Mouse (Mus musculus): ENCODE data around the gene Kcmf1. TPM values are rescaled to one million over a fixed set of nuclear protein-coding genes. Genes with fewer than 3 reads are reported as not detected.
"Not testable (repeated sequence)": the region's sequence is repeated elsewhere in the genome, so short reads cannot be mapped to it uniquely, and the experiment has no call there.

The Kcmf1 gene
- polyA plus RNA-seq, 1 experiment from 2014 or later = 27.1 TPM

GRCm38 (mm10) chr6:72840867-72841780 is 58.7 kb downstream of the Kcmf1 start:
- peaks cover 14% of the 10 kb centered on the region for H3K4me1 ChIP-seq
- H3K27me3 ChIP-seq (replicated peaks) = no peaks in the 10 kb centered on the region
- H3K36me3 ChIP-seq = peaks cover 69% of the 10 kb centered on the region
- no peak overlapping the region for H3K27ac ChIP-seq (replicated peaks)
- no peak for ATAC-seq (ENCODE audit: extremely low read depth, insufficient number of reproducible peaks, low FRiP score, low TSS enrichment)
- no peak overlapping the region for H3K9ac ChIP-seq
- H3K9me3 ChIP-seq = no peaks in the 10 kb centered on the region
- no peak overlapping the region for H3K4me3 ChIP-seq
- WGBS = 88% methylated on average over 13 of the region's 13 CpGs
- H3K4me2 ChIP-seq = no peak overlapping the region

- WGBS = 89% methylated on average over 4 of the region's 4 CpGs
- ATAC-seq (ENCODE audit: extremely low read depth, insufficient number of reproducible peaks, low FRiP score, low TSS enrichment) = no peak
- peaks cover 7% of the 10 kb centered on the region; the same call in 1 of the 2 replicates for H3K4me1 ChIP-seq
These were observed 62.0 kb downstream of the Kcmf1 start for GRCm38 (mm10) chr6:72837756-72838155.

GRCm38 (mm10) chr6:72834518-72834917 is 65.3 kb downstream of the Kcmf1 start:
- Histone ChIP-seq H3K9me3 (no peaks in the 10 kb centered on the region), H3K4me1 (peaks cover 7% of the 10 kb centered on the region; the same call in 1 of the 2 replicates), H3K36me3 (peaks cover 7% of the 10 kb centered on the region; the same call in 1 of the 2 replicates), H3K27me3 (replicated peaks) (no peaks in the 10 kb centered on the region), H3K9ac (no peak overlapping the region), H3K4me3 (no peak overlapping the region), H3K4me2 (no peak overlapping the region), H3K27ac (replicated peaks) (no peak overlapping the region)
- WGBS = 68% methylated on average over 4 of the region's 4 CpGs
- ATAC-seq (ENCODE audit: extremely low read depth, insufficient number of reproducible peaks, low FRiP score, low TSS enrichment) = no peak

More at GRCm38 (mm10) chr6:72837756-72838155, 62.0 kb downstream of the Kcmf1 start:
- H3K4me3 ChIP-seq = no peak overlapping the region
- no peak overlapping the region for H3K4me2 ChIP-seq
- no peak overlapping the region for H3K27ac ChIP-seq (replicated peaks)
- H3K9ac ChIP-seq = no peak overlapping the region
- peaks cover 35% of the 10 kb centered on the region for H3K36me3 ChIP-seq
- no peaks in the 10 kb centered on the region for H3K27me3 ChIP-seq (replicated peaks)
- no peaks in the 10 kb centered on the region for H3K9me3 ChIP-seq

- Histone ChIP-seq H3K36me3 (no peaks in the 10 kb centered on the region), H3K27me3 (replicated peaks) (no peaks in the 10 kb centered on the region; the same call in 1 of the 2 replicates), H3K9ac (no peak overlapping the region), H3K4me2 (no peak overlapping the region), H3K4me3 (no peak overlapping the region), H3K4me1 (peaks cover 7% of the 10 kb centered on the region; the same call in 1 of the 2 replicates), H3K27ac (replicated peaks) (no peak overlapping the region), H3K9me3 (no peaks in the 10 kb centered on the region)
- 50% methylated on average over 3 of the region's 3 CpGs for WGBS
- no peak for ATAC-seq (ENCODE audit: extremely low read depth, insufficient number of reproducible peaks, low FRiP score, low TSS enrichment)
These were observed 67.9 kb downstream of the Kcmf1 start for GRCm38 (mm10) chr6:72831858-72832257.

- no peak overlapping the region for H3K27ac ChIP-seq (replicated peaks)
- WGBS = 26% methylated on average over 3 of the region's 3 CpGs
- H3K4me2 ChIP-seq = no peak overlapping the region
- H3K9me3 ChIP-seq = no peaks in the 10 kb centered on the region
- ATAC-seq (ENCODE audit: extremely low read depth, insufficient number of reproducible peaks, low FRiP score, low TSS enrichment) = no peak
- H3K27me3 ChIP-seq (replicated peaks) = peaks cover 6% of the 10 kb centered on the region
- H3K4me3 ChIP-seq = no peak overlapping the region
- no peaks in the 10 kb centered on the region for H3K36me3 ChIP-seq
- no peak overlapping the region for H3K9ac ChIP-seq
- peaks cover 3% of the 10 kb centered on the region; the same call in 1 of the 2 replicates for H3K4me1 ChIP-seq
These were observed 68.5 kb downstream of the Kcmf1 start for GRCm38 (mm10) chr6:72831276-72831675.

- Histone ChIP-seq H3K27me3 (replicated peaks) (peaks cover 10% of the 10 kb centered on the region), H3K36me3 (no peaks in the 10 kb centered on the region), H3K9me3 (no peaks in the 10 kb centered on the region), H3K4me3 (no peak overlapping the region), H3K9ac (no peak overlapping the region), H3K4me1 (peaks cover 13% of the 10 kb centered on the region), H3K4me2 (no peak overlapping the region), H3K27ac (replicated peaks) (no peak overlapping the region)
- ATAC-seq (ENCODE audit: extremely low read depth, insufficient number of reproducible peaks, low FRiP score, low TSS enrichment) = no peak
- 75% methylated on average over 3 of the region's 3 CpGs for WGBS
These were observed 70.9 kb downstream of the Kcmf1 start for GRCm38 (mm10) chr6:72828857-72829256.

- peaks cover 11% of the 10 kb centered on the region for H3K27me3 ChIP-seq (replicated peaks)
- peaks cover 13% of the 10 kb centered on the region for H3K4me1 ChIP-seq
- H3K4me2 ChIP-seq = peak overlapping the region; percentile 51
- H3K36me3 ChIP-seq; H3K9me3 ChIP-seq; ATAC-seq (ENCODE audit: extremely low read depth, insufficient number of reproducible peaks, low FRiP score, low TSS enrichment); H3K27ac ChIP-seq (replicated peaks); H3K9ac ChIP-seq: not testable (repeated sequence)
- peak overlapping the region; percentile 16; the same call in 1 of the 2 replicates for H3K4me3 ChIP-seq
- 6% methylated on average over 9 of the region's 9 CpGs for WGBS
These were observed 71.7 kb downstream of the Kcmf1 start for GRCm38 (mm10) chr6:72828037-72828436.

- no peaks in the 10 kb centered on the region for H3K36me3 ChIP-seq
- peaks cover 13% of the 10 kb centered on the region for H3K4me1 ChIP-seq
- peak overlapping the region; percentile 75 for H3K4me2 ChIP-seq
- peak overlapping the region; percentile 64; the same call in 1 of the 2 replicates for H3K27ac ChIP-seq (replicated peaks)
- 46% methylated on average over 9 of the region's 9 CpGs for WGBS
- no peaks in the 10 kb centered on the region for H3K9me3 ChIP-seq
- H3K27me3 ChIP-seq (replicated peaks) = peaks cover 13% of the 10 kb centered on the region
- ATAC-seq (ENCODE audit: extremely low read depth, insufficient number of reproducible peaks, low FRiP score, low TSS enrichment) = no peak
- no peak overlapping the region for H3K9ac ChIP-seq
- H3K4me3 ChIP-seq = no peak overlapping the region
These were observed 74.0 kb downstream of the Kcmf1 start for GRCm38 (mm10) chr6:72825762-72826161.

- H3K4me2 ChIP-seq = peak overlapping the region; percentile 75
- peak overlapping the region; percentile 48 for H3K4me3 ChIP-seq
- peak overlapping the region; percentile 77 for H3K9ac ChIP-seq
- peaks cover 13% of the 10 kb centered on the region for H3K4me1 ChIP-seq
- no peaks in the 10 kb centered on the region for H3K36me3 ChIP-seq
- H3K9me3 ChIP-seq = no peaks in the 10 kb centered on the region
- H3K27me3 ChIP-seq (replicated peaks) = peaks cover 13% of the 10 kb centered on the region
- 5% methylated on average over 26 of the region's 26 CpGs for WGBS
- ATAC-seq (ENCODE audit: extremely low read depth, insufficient number of reproducible peaks, low FRiP score, low TSS enrichment) = no peak
- peak overlapping the region; percentile 64 for H3K27ac ChIP-seq (replicated peaks)
These were observed 74.6 kb downstream of the Kcmf1 start for GRCm38 (mm10) chr6:72824971-72825737.

GRCm38 (mm10) chr6:72813456-72813855 is 86.3 kb downstream of the Kcmf1 start:
- 75% methylated on average over 9 of the region's 9 CpGs for WGBS
- Histone ChIP-seq H3K9me3 (no peaks in the 10 kb centered on the region), H3K36me3 (no peaks in the 10 kb centered on the region), H3K9ac (no peak overlapping the region), H3K27me3 (replicated peaks) (no peaks in the 10 kb centered on the region), H3K27ac (replicated peaks) (no peak overlapping the region), H3K4me2 (no peak overlapping the region), H3K4me1 (0 out of 2 replicates have a peak, but pooled peaks cover 8% of the 10 kb centered on the region), H3K4me3 (no peak overlapping the region)
- no peak for ATAC-seq (ENCODE audit: extremely low read depth, insufficient number of reproducible peaks, low FRiP score, low TSS enrichment)

GRCm38 (mm10) chr6:72810248-72810647 is 89.5 kb downstream of the Kcmf1 start:
- no peak overlapping the region for H3K4me3 ChIP-seq
- H3K9me3 ChIP-seq = no peaks in the 10 kb centered on the region
- H3K4me1 ChIP-seq = 0 out of 2 replicates have a peak, but pooled peaks cover 8% of the 10 kb centered on the region
- no peak for ATAC-seq (ENCODE audit: extremely low read depth, insufficient number of reproducible peaks, low FRiP score, low TSS enrichment)
- no peak overlapping the region for H3K27ac ChIP-seq (replicated peaks)
- H3K9ac ChIP-seq = no peak overlapping the region
- no peak overlapping the region for H3K4me2 ChIP-seq
- 63% methylated on average over 7 of the region's 7 CpGs for WGBS
- no peaks in the 10 kb centered on the region for H3K27me3 ChIP-seq (replicated peaks)
- H3K36me3 ChIP-seq = no peaks in the 10 kb centered on the region
